Mouse (Mus musculus): ENCODE results near the gene Mtfr1l.

Gene Mtfr1l

DNA sequence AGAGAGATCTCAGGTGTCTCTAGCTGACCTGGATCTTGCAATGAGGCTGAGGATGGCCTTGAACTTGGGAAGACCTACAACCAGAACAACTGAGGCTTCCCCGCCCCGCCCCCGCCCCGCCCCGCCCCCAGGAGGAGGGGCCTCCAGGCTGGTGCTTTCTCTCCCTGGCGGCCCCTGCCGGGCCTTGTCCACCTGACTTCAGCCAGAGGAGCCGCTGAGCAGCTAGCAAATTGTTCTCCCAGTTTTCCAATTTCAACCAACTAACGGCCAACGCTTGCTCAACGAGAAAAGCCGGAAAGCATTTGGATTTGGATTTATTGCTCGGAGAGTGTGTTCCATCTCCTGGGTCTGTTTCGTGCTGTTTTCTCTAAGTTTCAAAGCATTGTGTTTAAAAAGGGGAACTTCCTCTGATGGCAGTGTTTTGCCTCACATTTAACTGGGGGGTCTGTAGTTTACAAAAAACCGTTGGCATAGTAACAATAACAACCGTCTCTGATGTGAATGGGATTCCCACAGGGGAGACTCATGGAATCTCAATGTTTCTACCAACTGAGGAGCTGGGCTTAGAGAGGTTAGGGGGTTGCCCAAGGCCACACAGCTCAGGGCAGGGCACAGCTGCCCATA is 22.6 kb upstream of the Mtfr1l start:
- CTCF ChIA-PET: interaction anchor here (0.7 to 1.1 kb wide), 2 partner anchors 15 to 139 kb away, joined by 5 to 11 read pairs; no protein-coding TSS in a partner anchor

DNA sequence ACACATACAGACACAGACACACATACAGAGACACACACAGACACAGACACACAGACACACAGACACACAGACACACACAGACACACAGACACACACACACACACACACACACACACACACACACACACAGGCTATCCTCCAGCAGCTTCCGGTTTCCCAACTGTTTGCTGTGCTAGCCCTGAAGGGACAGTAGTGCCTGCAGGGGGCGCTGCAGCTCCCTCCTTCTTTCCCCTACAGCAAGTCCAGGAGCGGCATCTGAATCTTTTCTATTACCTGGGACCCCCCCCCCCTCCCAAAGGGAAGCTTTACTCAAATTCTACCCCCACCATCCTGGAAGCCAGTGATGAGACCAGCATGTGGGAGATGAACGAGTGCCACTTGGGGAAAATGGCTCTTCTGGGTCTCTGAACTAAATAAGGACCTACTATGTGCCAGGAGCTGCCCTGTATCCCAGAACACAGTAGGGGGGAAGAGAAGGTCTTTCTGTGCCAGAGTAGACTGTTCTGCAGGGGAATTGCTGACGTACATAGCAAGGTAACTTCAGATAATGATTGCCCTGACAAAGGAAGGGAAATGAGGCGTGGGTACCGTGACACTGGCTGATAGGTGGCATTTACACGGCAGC is 20.9 kb upstream of the Mtfr1l start:
- CTCF ChIA-PET: interaction anchor here (0.7 kb wide), 1 partner anchor 14 kb away, joined by 6 read pairs; no protein-coding TSS in a partner anchor

DNA sequence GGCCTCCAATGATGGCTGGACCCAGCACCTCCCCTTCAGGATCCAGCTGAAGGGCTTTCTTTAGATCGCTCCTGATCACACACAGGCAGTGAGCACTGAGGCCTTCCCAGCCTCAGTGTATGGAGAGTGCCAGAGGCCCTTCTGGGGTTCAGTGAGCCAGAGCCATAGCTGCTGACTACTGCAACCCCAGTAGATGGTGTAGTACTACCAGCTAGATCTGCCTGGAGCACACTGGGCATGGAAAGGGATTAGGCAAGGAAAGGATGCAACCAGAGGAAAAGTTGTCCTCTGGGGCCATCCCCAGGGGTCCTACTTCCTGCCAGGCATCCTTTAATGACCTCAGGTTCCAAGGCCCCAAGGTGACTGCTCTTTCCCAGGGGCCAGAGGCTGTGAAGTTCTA is 18.4 kb upstream of the Mtfr1l start:
- CTCF ChIA-PET: no interaction called here

DNA sequence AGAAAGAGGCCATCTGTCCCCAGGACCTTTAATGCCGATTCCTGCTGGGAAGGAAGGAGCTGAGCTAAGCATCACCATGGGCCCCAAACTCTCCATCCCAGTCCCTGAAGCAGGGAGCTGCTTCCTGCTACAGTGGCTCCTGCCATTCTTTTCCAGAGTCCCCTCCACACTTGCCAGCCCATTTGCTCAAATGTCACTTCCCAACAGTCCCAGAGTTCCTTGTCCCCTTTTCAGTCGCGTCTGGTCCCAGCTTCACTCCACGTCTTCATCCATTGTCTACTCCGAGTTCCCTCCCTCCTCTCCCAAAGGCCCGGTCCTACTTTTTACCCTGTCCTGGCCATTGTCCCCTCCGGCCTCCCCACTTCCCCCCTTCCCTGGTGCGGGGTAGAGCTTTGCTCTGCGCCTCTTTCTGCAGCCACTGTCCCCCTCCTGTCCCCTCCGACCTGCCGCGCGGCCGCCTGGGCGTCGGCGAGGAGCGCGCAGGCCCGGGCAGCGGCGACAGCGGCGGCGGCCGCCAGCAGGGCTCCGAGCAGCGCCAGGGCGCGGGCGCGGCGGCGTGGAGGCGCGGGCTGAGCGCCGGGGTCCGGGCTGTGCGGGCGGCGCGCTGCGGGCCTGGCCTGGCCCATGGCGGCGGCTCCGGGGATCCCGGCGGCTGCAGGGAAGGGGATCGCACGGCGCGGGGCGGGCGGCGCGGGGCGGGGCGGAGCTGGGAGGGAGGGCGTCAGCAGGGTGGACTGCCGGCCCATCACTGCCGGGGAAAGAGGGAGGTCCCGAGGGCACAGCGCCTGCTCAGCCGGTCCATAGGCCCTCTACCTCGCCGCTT is 16.5 kb upstream of the Mtfr1l start, which contains the start of gene Selenon:
Gene Selenon, minus strand, starts transcription at position 673 of the 823 bp plus-strand sequence.
- CTCF ChIA-PET: no interaction called here

DNA sequence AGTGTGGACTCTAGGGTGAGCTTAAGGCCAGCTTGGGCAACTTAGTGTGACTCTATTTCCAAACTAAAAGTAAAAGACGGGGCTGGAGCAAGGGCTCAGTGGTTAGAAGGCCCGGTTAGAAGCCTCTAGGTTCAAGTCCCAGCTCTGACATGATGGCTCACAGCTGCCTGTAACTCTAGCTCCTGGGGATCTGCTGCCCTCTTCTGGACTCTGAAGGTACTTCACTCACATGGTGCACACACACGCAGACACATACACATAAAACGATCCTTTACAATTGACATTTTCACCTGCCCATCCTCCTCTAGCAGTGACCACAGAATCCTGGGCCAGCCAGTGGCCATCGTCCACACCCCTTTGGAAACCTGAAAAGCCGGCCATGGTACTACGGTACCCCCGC is 14.7 kb upstream of the Mtfr1l start:
- CTCF ChIA-PET: no interaction called here

DNA sequence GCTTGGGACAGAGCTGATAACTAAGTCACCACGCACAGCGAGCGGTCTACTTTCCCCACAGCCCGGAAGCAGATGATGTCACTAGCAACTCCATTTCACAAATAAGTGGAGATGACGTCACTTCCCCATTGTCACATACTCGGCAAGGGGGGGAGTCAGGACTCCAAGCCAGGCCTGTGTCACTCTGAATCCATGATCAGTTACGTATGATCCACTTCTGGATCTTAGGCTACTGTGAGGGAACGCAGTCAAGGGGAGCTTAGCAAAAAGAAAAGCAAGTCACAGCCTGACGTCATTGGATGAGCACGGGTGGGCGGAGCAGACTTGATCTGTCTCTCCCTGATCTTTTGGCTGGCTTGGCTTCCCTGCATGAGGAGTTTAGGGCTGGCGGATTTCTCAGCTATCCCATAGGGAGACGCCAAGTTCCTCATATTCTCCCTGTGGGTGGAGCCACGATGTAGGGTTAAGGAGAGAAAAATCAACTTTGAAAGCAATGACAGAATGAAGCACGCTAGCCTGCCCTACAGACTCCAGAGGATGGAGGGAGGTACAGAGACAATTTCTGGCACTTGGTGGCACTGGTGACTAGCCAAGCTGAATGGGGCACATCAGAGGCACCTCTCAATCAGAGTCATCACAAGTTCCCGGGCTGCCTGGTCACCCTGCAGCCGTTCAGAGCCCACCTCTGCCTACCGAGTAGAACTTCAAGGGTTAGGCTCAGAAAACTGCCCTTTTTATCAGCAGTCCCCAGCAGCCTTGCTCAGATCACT is 13.2 kb upstream of the Mtfr1l start:
- CTCF ChIA-PET: no interaction called here

DNA sequence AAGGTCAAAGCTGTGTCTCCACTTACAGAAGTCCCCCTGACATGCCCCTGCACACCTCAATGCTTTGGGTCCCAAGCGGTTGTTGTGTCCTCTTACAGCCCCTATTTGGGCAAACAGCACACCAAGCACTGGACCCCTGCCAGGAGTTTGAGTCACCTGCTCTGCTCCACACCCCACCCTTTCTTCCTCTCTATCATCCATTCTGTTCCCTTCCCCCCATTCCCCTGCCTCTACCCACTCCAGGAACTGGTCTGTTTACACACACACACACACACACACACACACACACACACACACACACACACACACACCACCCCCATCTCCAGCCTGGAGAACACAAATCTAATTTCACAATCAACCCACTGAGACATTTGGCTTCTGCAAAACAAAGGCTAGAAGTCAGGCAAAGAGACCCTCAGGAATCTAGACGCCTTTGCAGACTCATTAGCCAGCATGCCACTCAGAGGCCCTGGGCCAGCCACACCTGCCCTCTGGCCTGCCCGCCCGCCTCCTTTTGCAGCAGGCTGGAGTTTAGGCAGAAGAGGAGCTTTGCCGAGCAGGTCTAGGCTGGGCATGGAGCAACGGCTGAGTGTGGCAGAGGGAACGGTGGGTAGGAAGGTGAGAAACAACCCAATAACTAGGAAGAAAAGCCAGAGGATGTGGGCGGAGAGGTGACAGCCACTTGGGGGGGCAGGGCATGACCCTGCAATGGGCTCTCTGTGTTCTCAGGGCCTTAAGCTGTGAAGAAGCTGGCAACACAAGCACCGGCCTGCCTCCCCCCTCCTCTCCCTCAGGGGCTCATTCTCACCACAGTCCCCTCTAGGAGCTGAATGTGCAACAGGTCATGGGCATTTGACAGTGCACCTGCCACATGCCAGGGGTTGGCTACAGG is 11.9 kb upstream of the Mtfr1l start:
- CTCF ChIA-PET: no interaction called here

DNA sequence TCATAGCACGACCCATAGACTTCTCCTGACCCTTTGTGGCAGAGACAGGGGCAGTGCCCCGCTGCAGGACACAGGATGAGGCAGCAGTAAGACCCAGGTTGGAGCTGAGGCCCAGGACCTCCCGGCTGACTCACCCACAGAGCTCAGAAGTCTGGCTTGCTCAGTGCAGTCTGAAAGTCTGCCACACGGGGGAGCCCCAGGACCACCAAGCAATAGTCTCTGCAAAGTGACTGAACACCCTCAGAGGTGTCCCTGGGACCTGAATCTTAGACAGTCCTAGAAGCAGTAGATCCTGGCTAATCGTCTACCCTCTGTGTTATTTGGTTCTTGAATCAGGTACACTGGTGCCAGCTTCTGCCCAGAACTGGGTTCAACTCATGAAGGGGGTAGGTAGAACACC is 8.1 kb upstream of the Mtfr1l start:
- CTCF ChIA-PET: interaction anchor here (1.0 to 4.0 kb wide), 3 partner anchors 14 to 171 kb away, joined by 3 to 22 read pairs (median 5); no protein-coding TSS in a partner anchor

DNA sequence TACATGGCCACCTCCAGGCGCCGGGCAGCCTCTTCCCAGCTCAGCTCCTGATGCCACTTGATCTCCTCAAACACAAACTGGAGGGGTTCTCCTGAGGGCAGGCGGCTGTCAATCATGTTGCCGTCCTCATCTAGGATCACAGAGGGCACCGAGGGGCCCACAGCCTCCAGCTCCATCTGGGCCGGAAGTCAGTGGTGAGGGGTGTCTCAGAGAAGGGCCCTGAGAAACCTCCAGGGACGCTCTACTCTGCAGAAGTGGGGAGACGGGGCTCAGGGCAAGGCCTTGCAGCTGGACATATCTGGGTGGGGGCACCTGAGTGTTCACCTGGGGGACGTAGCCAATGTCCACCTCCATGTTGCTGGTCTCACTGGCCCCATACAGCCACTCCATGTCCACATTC is 7.5 kb upstream of the Mtfr1l start:
- CTCF ChIA-PET: interaction anchor here (1.0 to 4.0 kb wide), 3 partner anchors 14 to 171 kb away, joined by 3 to 22 read pairs (median 5); no protein-coding TSS in a partner anchor

DNA sequence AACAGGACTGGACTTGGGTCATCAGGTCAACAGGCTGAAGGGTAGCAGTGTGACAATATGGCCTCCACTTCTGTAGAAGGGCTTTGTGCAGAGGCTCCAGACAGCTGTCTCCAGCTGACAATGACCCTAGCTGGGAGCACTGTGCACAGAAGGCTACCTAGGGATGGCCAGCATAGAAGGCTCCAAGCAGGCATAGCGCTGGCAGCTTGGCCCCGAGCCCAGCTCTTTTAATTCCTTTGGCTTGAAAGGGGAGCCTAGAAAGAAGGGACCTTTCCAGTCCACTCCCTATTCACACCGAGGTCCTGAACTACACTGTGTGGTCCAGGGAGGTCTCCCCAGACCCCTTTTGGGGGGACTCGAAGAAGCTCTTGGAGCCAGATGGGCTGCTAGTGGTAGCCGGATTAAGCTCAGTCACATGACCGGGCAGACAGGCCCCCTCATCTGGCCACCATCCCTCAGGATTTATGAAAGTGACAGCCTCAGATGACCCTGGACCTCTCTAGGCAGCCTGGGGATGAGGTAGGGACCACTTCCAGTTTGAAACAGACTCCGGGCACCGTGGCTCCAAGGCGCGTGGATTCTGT is 3.9 kb upstream of the Mtfr1l start:
- CTCF ChIA-PET: interaction anchor here (0.8 kb wide), 1 partner anchor 24 kb away, joined by 3 read pairs; no protein-coding TSS in a partner anchor

DNA sequence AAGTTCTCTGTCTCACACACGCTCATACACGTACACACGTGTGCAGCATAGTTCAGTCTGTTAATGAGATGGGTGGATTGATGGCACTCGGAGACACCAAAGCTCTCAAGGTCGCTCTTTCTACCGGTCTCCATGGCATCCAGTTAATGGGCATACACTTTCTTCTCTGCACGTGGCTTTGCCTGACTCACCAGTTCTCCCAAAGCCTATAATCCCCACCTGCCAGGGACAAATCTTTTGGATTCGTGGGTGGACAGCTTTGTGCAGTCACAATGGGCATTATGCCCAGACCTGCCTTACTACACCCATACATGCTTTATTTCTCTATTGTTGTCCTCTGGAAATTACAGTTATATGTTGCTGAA is 582 bp upstream of the Mtfr1l start:
- CTCF ChIA-PET: interaction anchor here (0.6 kb wide), 2 partner anchors 39 to 238 kb away, joined by 3 to 5 read pairs; no protein-coding TSS in a partner anchor

DNA sequence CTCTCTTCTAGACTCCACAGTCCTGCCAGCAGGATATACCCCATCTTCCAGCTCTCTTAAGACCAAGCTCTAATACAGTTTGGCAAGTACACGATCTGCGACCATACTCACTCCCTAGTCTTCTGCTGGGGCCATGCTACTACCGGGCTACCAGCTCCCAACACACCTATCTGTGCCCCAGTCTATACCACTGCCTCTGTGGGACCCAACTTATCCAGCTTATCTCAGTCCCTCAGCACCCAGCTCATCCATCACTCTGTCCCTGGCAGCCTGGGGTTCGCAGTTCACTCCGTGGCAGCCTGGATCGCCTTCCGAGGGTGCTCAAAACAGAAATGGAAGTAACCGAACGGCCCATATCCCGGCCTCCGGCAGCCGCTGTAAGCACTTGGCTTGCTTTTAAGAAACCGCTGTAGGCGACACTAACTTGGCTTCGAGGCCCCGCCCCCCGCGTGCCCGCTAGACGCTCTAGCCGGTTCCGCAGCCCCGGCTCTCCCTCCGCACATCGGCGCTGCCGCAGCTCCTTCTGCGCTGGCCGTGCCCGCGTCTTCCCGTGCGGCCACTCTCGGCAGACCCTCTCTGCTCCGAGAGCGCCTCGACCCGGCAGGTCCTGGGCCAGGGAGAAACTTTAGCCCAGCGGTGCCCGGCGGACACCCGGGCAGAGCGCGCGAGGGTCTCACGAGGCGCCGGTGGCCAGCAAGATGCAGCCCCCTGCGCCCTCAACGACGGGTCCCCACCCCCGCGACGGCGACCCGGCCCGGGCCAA is 882 bp downstream of the Mtfr1l start:
- CTCF ChIA-PET: interaction anchor here (0.5 to 0.7 kb wide), 2 partner anchors 16 to 139 kb away, joined by 3 to 5 read pairs; no protein-coding TSS in a partner anchor

DNA sequence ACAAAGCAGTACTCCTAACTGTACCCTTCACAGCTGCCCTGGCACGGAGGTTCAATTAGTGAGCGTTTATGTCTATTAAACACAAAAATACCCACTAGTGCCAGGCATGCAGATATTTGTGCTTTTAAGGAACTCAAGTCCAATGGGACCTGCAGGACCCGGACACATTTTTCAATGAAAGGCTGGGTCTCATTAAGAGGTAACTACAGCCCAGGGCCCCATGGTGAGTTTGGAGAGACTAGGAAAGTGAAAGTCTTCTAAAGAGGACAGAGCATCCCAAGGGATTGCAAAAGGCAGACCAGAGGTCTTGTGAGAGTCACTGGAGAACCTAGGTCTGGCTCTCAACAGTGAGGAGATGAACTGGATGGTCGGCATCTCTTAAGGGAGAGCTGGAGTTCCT is 1.8 kb downstream of the Mtfr1l start:
- CTCF ChIA-PET: interaction anchor here (0.7 kb wide), 1 partner anchor 139 kb away, joined by 3 read pairs; no protein-coding TSS in a partner anchor

DNA sequence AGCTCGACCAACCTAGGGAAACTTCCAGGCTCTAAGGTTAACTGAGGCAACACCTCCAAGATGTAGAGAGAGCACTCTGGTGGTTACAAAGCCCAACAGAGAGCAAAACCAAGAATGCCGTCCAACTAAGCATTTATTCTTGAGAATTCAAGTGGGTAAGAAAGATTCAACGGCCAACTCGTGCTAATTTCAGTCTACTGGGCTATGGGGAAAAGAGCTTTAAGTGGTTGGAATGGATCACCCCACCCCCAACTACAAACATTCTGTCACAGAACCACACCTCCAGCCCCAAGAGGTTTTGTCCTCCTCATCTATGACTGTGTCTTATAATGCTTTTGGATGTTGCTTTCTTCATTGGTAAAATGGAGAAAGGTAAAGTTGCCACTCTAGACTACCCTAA is 2.3 kb downstream of the Mtfr1l start:
- CTCF ChIA-PET: no interaction called here

DNA sequence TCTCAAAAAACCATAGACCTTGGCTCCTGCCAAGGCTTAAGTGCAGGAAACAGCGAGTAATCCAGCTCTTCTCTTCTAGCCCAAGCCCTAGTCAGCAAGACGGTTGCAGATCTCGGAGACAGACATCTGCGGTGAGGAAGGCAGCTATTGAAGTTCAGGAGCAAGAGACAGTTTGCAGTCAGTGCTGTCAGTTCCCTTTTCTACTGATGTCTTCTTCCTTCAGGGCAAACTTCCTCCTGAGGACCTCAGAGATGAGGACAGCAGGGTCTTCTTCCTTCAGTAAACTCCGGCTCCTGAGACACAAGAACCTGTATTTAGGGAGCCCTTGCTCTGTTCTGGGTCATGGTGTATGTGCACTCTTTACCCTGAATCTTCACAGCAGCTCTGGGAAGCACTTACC is 9.0 kb downstream of the Mtfr1l start:
- CTCF ChIA-PET: no interaction called here

DNA sequence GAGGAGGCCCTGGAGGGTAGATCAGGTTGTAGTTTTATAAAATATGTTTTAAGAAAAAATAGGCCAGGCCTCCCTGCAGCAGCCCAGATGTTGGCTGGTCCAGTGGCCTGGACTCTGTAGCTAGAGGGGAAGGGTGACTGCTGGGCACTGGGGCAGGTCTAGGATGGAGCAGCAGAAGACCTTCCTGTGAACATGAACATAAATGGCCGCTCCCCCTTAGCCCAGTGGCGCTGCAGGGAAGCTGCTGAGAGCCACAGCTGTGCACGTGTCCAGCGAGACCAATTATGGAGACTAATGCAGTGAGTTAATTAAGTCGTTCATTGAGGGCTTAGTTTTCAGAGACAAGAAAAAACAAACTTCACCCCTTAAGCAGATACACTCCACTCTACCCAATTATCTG is 9.4 kb downstream of the Mtfr1l start:
- CTCF ChIA-PET: no interaction called here

DNA sequence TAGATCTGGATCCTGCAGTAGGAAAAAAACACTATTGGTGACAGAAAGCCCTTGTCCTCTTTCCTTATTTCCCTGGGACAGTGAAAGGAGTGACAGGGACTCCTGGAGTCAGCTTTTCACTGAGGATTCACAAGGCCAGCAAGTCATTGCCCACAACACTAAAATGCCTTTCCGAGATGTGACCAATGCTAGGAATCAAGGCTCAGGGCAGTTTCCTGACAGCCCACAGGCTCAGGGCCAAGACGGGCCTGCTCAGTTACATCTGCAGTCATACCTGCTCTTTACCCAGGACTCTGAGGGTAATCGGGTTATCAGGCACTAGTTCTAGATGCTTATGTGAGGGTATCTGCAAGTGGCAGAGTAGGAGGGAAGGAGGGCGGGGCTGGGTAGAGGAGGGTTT is 11.7 kb downstream of the Mtfr1l start:
- CTCF ChIA-PET: no interaction called here

DNA sequence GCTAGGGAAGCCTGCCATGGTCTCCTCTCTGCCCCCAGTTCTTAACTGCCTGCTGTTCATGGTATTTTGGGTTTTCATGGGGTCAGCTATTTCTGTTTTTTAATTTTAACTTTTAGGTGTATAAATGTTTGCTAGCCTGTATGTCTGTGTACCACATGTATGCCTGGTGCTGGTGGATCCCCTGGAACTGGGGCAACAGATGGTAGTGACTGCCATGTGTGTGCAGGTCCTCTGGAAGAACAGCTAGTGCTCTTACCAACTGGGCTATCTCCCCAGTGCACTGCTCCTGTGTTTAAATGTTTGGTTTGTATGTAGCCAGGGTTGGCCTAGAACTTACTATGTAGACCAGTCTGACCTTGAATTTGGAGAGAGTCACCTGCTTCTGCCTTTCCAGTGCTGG is 15.9 kb downstream of the Mtfr1l start:
- CTCF ChIA-PET: no interaction called here

DNA sequence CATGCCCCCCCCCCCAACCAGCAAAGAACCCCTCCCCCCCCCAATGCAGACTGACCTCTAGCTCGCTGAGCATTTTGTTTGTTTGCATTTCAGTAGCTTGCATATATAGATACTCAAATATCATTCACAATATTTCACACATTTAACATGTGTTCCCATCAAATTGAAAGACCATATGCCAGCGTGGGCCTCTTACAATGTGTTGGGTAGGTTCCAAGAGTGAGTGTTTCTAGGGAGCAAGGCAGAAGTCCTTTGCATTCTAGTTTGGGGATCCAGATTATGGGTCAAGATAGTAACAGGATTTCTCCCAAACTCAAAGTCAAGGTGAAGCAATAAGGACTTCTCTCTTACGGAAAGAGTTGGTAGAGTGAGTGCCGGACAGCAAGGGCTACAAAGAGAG is 16.6 kb downstream of the Mtfr1l start:
- CTCF ChIA-PET: interaction anchor here (0.6 kb wide), 2 partner anchors 16 to 226 kb away, joined by 5 to 7 read pairs; no protein-coding TSS in a partner anchor
